Mouse (Mus musculus) thymus, adult 2 months (tissue): ENCODE data around the gene Srbd1. TPM values are rescaled to one million over a fixed set of nuclear protein-coding genes. Genes with fewer than 3 reads are reported as not detected.

ENCODE experiments used
- DNase-seq: peaks from one replicate; pipeline ENCODE4 v3.0.0; 2021
- H3K27ac ChIP-seq: fragments of 200-500 bp; 2 replicates; pipeline ENCODE4 v1.5.1; 2012; ENCODE audit warnings: low read length, control low read depth; ENCODE audit not compliant: control insufficient read depth, insufficient read depth
- H3K27me3 ChIP-seq: fragments of 200-500 bp; 2 replicates; pipeline ENCODE4 v1.6.1; 2012; ENCODE audit warnings: mild to moderate bottlenecking, low read length, moderate library complexity, mixed read lengths; ENCODE audit not compliant: control insufficient read depth, insufficient read depth
- H3K36me3 ChIP-seq: fragments of 200-500 bp; 2 replicates; pipeline ENCODE4 v1.6.1; 2012; ENCODE audit warnings: mild to moderate bottlenecking, low read length, moderate library complexity; ENCODE audit not compliant: control insufficient read depth, insufficient read depth
- H3K4me1 ChIP-seq: fragments of 200-500 bp; replicated peaks from 2 replicates; pipeline ENCODE4 v1.6.1; 2012; ENCODE audit warnings: low read length; ENCODE audit not compliant: control insufficient read depth, insufficient read depth
- H3K4me3 ChIP-seq: fragments of 200-500 bp; 2 replicates; pipeline ENCODE4 v1.5.1; 2012; ENCODE audit warnings: mild to moderate bottlenecking, low read length, control low read depth, moderate library complexity; ENCODE audit not compliant: control insufficient read depth, insufficient read depth
- CTCF ChIP-seq: fragments of 200-500 bp; IDR thresholded peaks from 2 replicates; pipeline ENCODE4 v1.5.1; 2012; ENCODE audit warnings: mild to moderate bottlenecking, control low read depth, low read length, moderate library complexity, borderline replicate concordance; ENCODE audit not compliant: control insufficient read depth, poor library complexity, insufficient read depth; ENCODE audit errors: extremely low read depth
- POLR2A ChIP-seq: fragments of 200-500 bp; IDR thresholded peaks from 2 replicates; pipeline ENCODE4 v1.6.1; 2012; ENCODE audit warnings: mild to moderate bottlenecking, low read length, control low read depth, moderate library complexity; ENCODE audit not compliant: control insufficient read depth, poor library complexity, insufficient read depth; ENCODE audit errors: extremely low read depth
- WGBS: fragments of 180-500 bp; shearing (Covaris S2); methylation state at CpG from one replicate; pipeline ENCODE4 v1.1.7; 2018; 5-methylcytosine and 5-hydroxymethylcytosine counted together
- polyA plus RNA-seq: library from polyadenylated mRNA; depleted of rRNA; stranded (reverse); fragments of >200 nt; gene quantifications from 2 replicates; pipeline ENCODE4 v1.2.3, GENCODE M21; 2012; rRNA removed

The Srbd1 gene
- 3.2 and 4.7 TPM in 2 replicates for polyA plus RNA-seq

DNA sequence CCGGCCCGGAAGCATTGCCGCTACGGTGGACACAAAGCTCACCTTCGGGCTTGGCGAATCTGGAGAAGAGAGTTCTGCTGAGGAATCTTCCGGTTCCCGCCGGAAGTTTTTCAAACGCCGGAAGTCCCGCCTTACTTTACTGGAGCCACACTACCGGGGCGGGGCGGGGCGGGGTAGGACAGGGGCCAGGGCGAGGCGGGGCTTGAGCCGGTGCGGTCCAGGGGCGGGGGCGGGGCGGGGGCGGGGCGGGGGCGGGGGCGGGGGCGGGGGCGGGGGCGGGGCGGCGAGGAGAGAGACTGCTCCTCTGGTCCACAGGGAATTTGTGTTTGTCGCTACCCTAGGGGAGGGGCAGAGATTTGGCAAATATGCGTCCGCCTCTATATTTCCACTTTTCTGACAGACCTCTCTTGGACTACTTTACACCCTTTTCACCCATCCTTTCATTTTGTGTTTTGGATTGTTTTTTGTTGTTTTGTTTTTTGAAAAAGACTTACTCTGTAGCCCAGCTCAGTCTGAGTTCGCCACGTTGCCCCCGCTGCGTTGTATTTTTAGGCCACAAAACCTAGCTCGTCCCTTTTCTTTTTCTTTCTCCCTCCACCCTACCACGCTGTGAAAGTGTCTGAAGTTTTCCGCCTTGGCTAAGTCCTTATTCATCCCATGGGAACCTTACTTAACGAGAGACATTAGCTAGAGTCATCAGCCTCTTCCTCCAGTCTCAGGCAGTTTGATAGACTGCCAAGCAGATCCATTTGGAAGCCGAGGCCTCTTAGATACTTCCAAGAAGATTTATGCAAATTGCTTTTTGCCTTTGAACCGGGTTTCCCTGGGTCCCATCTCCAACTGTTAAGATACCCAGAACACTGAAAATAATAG, at the start of gene Srbd1:
Gene Srbd1 (minus strand): TSS at position 97 of the 873 bp plus-strand sequence.
- H3K27ac ChIP-seq, result 0 out of 2 replicates have a peak within 1 kb of the TSS, but pooled peaks have one; percentile 8
- WGBS, result 9% methylated on average over 33 of the region's 45 CpGs
- TF ChIP-seq CTCF (0 out of 2 replicates have a peak, but pooled peaks have one; percentile 5), POLR2A (0 out of 2 replicates have a peak, but pooled peaks have one; percentile 20)
- peak; percentile 89 for DNase-seq
- H3K4me3 ChIP-seq, result peak within 1 kb of the TSS; percentile 96
- H3K36me3 ChIP-seq, result no peaks in the 10 kb centered on the region
- H3K4me1 ChIP-seq, result peaks cover 6% of the 10 kb centered on the region
- no peaks in the 10 kb centered on the region for H3K27me3 ChIP-seq

- TF ChIP-seq POLR2A (no peak), CTCF (no peak)
- H3K27ac ChIP-seq, result no peak overlapping the region
- no peaks in the 10 kb centered on the region for H3K27me3 ChIP-seq
- H3K4me1 ChIP-seq, result no peaks in the 10 kb centered on the region
- no peak for DNase-seq
- no peaks in the 10 kb centered on the region for H3K36me3 ChIP-seq
- no peak overlapping the region for H3K4me3 ChIP-seq
- WGBS, result 94% methylated on average over 6 of the region's 6 CpGs
Observed at GRCm38 (mm10) chr17:86193979-86194378, 49.0 kb upstream of the Srbd1 start.

GRCm38 (mm10) chr17:86187777-86188176, 42.8 kb upstream of the Srbd1 start:
- 14% methylated on average over 1 of the region's 1 CpGs for WGBS
- Histone ChIP-seq H3K27me3 (no peaks in the 10 kb centered on the region), H3K4me3 (no peak overlapping the region), H3K27ac (no peak overlapping the region), H3K36me3 (no peaks in the 10 kb centered on the region), H3K4me1 (peaks cover 9% of the 10 kb centered on the region)
- DNase-seq, result no peak
- TF ChIP-seq POLR2A (no peak), CTCF (no peak)

GRCm38 (mm10) chr17:86185584-86185983, 40.6 kb upstream of the Srbd1 start:
- no peaks in the 10 kb centered on the region for H3K36me3 ChIP-seq
- no peaks in the 10 kb centered on the region for H3K27me3 ChIP-seq
- no peak for TF ChIP-seq CTCF
- no peak for TF ChIP-seq POLR2A
- H3K4me3 ChIP-seq, result no peak overlapping the region
- peaks cover 9% of the 10 kb centered on the region for H3K4me1 ChIP-seq
- DNase-seq, result no peak
- no peak overlapping the region for H3K27ac ChIP-seq
- whole genome bisulfite sequencing, result 36% methylated on average over 7 of the region's 7 CpGs

GRCm38 (mm10) chr17:86184552-86185209, 39.7 kb upstream of the Srbd1 start:
- WGBS, result 17% methylated on average over 9 of the region's 9 CpGs
- peaks cover 9% of the 10 kb centered on the region for H3K4me1 ChIP-seq
- TF ChIP-seq POLR2A (no peak), CTCF (no peak)
- no peak for DNase-seq
- no peak overlapping the region for H3K4me3 ChIP-seq
- H3K27ac ChIP-seq, result no peak overlapping the region
- no peaks in the 10 kb centered on the region for H3K36me3 ChIP-seq
- H3K27me3 ChIP-seq, result no peaks in the 10 kb centered on the region

DNA sequence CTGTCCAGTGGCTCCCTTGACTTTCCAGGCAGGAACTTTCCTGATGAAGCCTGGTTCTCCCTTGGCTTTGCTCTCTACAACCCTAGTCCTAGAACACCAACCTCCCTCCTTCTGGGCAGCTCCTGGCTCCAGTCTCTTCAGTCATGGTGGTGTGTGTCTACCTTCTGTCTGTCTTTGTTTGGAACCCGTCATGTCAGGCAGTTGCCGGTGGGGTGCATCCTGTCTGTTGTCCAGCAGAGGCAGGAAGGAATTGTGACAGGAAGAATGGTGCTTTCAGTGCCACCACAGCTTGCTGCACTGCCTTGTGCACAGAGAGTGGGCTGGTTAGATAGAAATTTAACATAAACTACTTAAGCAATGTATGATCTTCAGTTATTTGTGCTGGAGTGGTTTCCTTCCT, 38.8 kb upstream of the Srbd1 start:
- TF ChIP-seq CTCF, result no peak
- TF ChIP-seq POLR2A, result no peak
- DNase-seq, result no peak
- Histone ChIP-seq H3K4me1 (peaks cover 9% of the 10 kb centered on the region), H3K4me3 (no peak overlapping the region), H3K27me3 (no peaks in the 10 kb centered on the region), H3K27ac (no peak overlapping the region), H3K36me3 (no peaks in the 10 kb centered on the region)
- WGBS, result 34% methylated on average over 2 of the region's 2 CpGs
